Mouse (Mus musculus) stomach, embryonic 16.5 days (tissue): Measurements from ENCODE around the gene Wbp2nl. TPM values are rescaled to one million over a fixed set of nuclear protein-coding genes. Genes with fewer than 3 reads are reported as not detected.

Experiments used
- ATAC-seq: fragments of 200-750 bp; cut with Nextera tagmentation; 2 replicates; pipeline ENCODE4 v1.8.0; 2017; ENCODE audit warnings: moderate number of reproducible peaks, moderate TSS enrichment; ENCODE audit not compliant: insufficient read depth, low FRiP score
- H3K27ac ChIP-seq: fragments of 300-500 bp; sonication (generic); 2 replicates; pipeline ENCODE4 v1.5.1; 2014; ENCODE audit warnings: low read length
- H3K27me3 ChIP-seq: fragments of 300-500 bp; sonication (generic); 2 replicates; pipeline ENCODE4 v1.6.1; 2014; ENCODE audit warnings: low read length, control low read depth, mixed read lengths; ENCODE audit not compliant: control insufficient read depth, insufficient read depth
- H3K36me3 ChIP-seq: fragments of 300-500 bp; sonication (generic); 2 replicates; pipeline ENCODE4 v1.6.1; 2014; ENCODE audit warnings: low read length; ENCODE audit not compliant: control insufficient read depth, insufficient read depth
- H3K4me1 ChIP-seq: fragments of 300-500 bp; sonication (generic); 2 replicates; pipeline ENCODE4 v1.6.1; 2014; ENCODE audit warnings: low read length, control low read depth, mixed read lengths; ENCODE audit not compliant: control insufficient read depth, insufficient read depth
- H3K4me2 ChIP-seq: fragments of 300-500 bp; sonication (generic); 2 replicates; pipeline ENCODE4 v1.6.1; 2014; ENCODE audit warnings: low read depth, low read length, mixed read lengths
- H3K4me3 ChIP-seq: fragments of 300-500 bp; sonication (generic); replicated peaks from 2 replicates; pipeline ENCODE4 v1.5.1; 2014; ENCODE audit warnings: mild to moderate bottlenecking, low read length
- H3K9ac ChIP-seq: fragments of 300-500 bp; sonication (generic); 2 replicates; pipeline ENCODE4 v1.6.1; 2014; ENCODE audit warnings: low read length
- H3K9me3 ChIP-seq: fragments of 300-500 bp; sonication (generic); replicated peaks from 2 replicates; pipeline ENCODE4 v1.6.1; 2016; ENCODE audit warnings: low read length, control low read depth; ENCODE audit not compliant: control insufficient read depth
- WGBS: fragments of 180-500 bp; shearing (Covaris S2); extraction: QIAGEN DNeasy Blood & Tissue Kit; methylation state at CpG from one replicate; pipeline ENCODE4 v1.1.7; 2014; 5-methylcytosine and 5-hydroxymethylcytosine counted together
- polyA plus RNA-seq: library from polyadenylated mRNA; unstranded; fragments of >200 nt; fragmentation: Nextera tagmentation; extraction: Ambion mirVana; gene quantifications from 2 replicates; pipeline ENCODE4 v1.2.1, GENCODE M21; 2015

Gene Wbp2nl
- polyA plus RNA-seq, 1 experiment from 2014 or later = 0.09 TPM

DNA sequence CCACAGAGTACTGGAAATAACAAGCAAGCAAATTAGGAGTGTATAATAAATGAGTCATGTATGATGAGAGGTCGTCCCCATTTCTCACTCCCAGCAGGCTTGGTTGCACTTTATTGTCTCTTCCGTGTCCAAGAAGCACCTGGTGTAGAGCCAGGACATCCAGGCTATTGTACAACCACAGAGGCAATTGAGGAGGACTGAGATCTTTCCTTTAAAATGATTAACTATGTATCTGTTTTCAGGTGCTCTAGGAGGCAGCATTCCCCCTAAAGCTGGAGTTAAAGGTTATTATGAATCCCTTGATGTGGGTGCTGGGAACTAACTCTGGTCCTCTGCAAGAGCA is 50.2 kb downstream of the Wbp2nl start:
- H3K27me3 ChIP-seq = no peaks in the 10 kb centered on the region
- H3K9me3 ChIP-seq = no peaks in the 10 kb centered on the region
- H3K9ac ChIP-seq = no peak overlapping the region
- WGBS = 80% methylated on average over 2 of the region's 2 CpGs
- no peak overlapping the region for H3K4me3 ChIP-seq
- no peak for ATAC-seq
- peaks cover 27% of the 10 kb centered on the region for H3K36me3 ChIP-seq
- no peak overlapping the region for H3K4me2 ChIP-seq
- no peak overlapping the region for H3K27ac ChIP-seq
- H3K4me1 ChIP-seq = peaks cover 30% of the 10 kb centered on the region

DNA sequence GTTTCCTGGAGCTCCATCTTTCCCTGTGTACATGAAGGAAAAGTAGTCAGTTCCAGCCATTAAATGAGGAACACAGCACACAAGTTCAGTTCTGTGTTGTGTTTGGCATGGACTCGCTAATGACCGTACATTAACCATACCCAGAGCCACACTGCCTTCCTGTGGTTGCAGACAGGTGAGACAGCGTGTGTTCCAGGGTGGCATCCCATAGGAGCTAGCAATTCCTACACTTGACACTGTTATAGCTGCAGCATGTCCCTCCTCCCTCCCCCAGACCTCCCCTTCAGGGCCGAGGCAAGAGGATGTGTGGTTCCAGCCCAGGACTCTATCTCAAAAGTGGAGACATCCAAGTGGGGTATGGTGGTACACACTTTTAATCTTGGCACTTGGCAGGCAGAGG is 51.6 kb downstream of the Wbp2nl start:
- H3K9ac ChIP-seq = no peak overlapping the region
- ATAC-seq = no peak

DNA sequence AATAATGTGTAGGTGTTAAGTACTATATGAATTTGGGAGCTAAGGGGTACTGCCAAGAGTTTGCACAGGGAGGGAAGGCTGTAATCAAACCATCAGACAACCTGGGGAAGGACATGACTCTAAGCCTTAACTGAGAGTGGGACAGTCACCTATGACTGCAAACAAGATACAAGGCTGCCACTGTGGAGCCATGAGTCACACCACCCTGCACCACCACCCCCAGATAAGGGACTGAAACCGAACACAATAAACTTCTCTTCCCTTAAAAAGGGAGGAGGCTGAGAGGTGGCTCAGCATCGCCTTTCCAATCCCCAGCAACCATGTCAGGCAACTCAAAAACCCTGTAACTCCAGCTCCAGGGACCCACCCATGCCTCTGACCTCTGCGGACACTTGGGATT is 52.7 kb downstream of the Wbp2nl start:
- 62% methylated on average over 3 of the region's 3 CpGs for WGBS
- Histone ChIP-seq H3K36me3 (peaks cover 27% of the 10 kb centered on the region), H3K4me1 (peaks cover 30% of the 10 kb centered on the region), H3K27ac (peak overlapping the region; percentile 16), H3K4me3 (no peak overlapping the region), H3K9me3 (no peaks in the 10 kb centered on the region), H3K4me2 (0 out of 2 replicates have a peak overlapping the region, but pooled peaks have one; percentile 17), H3K27me3 (no peaks in the 10 kb centered on the region), H3K9ac (no peak overlapping the region)
- no peak for ATAC-seq

More for the DNA sequence above, 51.6 kb downstream of the Wbp2nl start:
- no peak overlapping the region for H3K4me2 ChIP-seq
- no peaks in the 10 kb centered on the region for H3K27me3 ChIP-seq
- H3K4me1 ChIP-seq = peaks cover 30% of the 10 kb centered on the region
- H3K4me3 ChIP-seq = no peak overlapping the region
- H3K9me3 ChIP-seq = no peaks in the 10 kb centered on the region
- H3K36me3 ChIP-seq = peaks cover 27% of the 10 kb centered on the region
- no peak overlapping the region for H3K27ac ChIP-seq
- 69% methylated on average over 4 of the region's 4 CpGs for WGBS

DNA sequence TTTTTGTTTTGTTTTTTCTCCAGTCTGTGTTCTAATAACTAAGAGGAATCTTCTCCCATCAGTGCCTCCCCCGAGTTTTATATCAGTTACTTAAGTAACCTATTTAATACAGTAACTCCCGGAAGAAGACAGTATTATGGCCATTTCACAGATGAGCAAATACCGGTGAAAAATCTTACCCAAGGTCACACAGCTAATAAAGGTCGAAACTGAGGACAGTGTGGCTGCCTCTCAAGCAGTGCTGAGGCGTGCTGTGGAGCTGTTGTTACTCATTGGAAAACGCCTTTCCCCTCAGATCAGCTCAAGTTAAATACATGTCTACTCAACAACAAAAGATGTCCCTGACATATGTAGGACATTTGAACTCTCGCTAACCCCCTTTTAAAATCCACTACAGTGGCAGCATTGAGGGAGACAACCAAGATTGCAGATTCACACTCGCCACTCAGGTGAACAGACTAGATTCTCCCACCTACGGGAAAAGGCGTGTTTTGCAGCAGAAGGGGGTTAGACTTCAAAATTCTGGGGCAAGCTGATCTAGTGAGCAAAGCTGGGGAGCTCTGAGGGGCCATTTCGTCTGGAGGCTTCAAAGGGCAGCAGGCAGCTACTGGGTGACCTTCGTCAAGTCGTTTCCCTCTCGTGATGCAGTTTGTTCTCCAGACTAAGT is 54.5 kb downstream of the Wbp2nl start:
- H3K36me3 ChIP-seq = peaks cover 22% of the 10 kb centered on the region
- H3K4me1 ChIP-seq = peaks cover 15% of the 10 kb centered on the region
- peak overlapping the region; percentile 97 for H3K9ac ChIP-seq
- H3K4me2 ChIP-seq = peak overlapping the region; percentile 83
- H3K27me3 ChIP-seq = no peaks in the 10 kb centered on the region
- WGBS = 20% methylated on average over 14 of the region's 14 CpGs
- ATAC-seq = no peak
- peak overlapping the region; percentile 99 for H3K4me3 ChIP-seq
- H3K27ac ChIP-seq = peak overlapping the region; percentile 85
- H3K9me3 ChIP-seq = no peaks in the 10 kb centered on the region

DNA sequence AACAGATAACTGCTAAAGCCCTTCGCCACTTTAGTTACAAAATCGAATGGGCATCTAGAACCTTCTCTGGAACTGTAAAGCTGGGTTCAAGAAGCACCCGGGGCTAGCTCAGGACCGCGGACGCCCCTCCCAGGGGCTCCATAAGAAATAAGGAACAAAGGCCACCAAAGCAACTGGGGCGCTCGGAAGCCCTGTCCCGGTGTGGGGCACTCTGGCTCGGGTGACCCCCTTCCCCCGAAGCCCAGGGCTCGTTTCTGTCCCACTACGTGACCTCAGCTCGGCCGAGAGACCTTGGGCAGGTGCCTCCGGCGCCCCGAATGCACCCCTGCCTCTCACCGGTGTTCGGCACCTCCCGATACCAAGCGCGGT is 55.0 kb downstream of the Wbp2nl start:
- H3K27me3 ChIP-seq = no peaks in the 10 kb centered on the region
- ATAC-seq = no peak; the same call in 1 of the 2 replicates
- 0% methylated on average over 23 of the region's 23 CpGs for WGBS
- peak overlapping the region; percentile 85 for H3K27ac ChIP-seq
- H3K9ac ChIP-seq = peak overlapping the region; percentile 97
- peaks cover 17% of the 10 kb centered on the region for H3K4me1 ChIP-seq
- peak overlapping the region; percentile 83 for H3K4me2 ChIP-seq
- H3K4me3 ChIP-seq = peak overlapping the region; percentile 99
- no peaks in the 10 kb centered on the region for H3K9me3 ChIP-seq
- peaks cover 17% of the 10 kb centered on the region for H3K36me3 ChIP-seq

DNA sequence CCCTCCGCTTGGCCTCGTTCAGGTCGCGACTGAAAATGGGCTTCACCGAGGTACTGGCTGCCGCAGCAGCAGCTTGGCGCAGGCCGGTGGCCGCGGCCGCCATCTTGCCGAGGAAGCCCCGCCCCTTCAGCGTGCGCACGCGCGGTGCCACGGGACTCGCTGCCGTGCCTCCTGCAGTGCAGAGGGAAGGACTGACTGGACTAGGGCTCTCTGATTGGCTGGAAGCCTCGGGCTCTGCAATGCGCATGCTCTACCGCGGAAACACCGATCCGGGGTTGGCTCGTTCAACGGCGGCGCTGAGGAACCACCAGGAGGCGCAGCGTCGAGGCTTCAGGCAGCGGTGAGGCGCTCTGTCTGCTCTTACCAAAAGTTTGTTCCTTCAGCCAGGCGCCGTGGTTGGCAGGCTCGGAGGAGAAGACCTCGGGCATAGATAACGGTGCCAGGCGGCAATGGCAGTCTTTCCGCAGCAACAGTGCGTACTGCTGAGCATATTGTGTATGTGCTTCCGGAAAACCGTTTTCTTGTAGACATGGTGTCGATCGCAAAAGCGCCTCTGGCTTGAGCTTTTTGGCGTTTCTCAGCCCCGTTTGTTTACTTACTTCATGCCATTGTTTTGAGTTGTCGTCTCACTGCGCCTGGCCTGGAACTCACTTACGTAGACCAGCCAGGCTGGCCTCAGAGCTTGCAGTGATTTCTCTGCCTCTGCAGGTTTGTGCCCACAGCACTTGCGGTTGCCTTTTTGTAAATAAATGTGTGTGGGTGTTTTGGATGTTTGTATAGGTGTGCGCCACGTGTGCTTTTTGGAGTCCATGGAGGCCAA is 55.6 kb downstream of the Wbp2nl start, which contains the start of gene Ndufa6:
Gene Ndufa6, minus strand, starts transcription at position 197 of the 820 bp plus-strand sequence.
- Histone ChIP-seq H3K4me2 (peak within 1 kb of the TSS; percentile 83), H3K9me3 (no peaks in the 10 kb centered on the region), H3K4me3 (peak within 1 kb of the TSS; percentile 99), H3K9ac (peak within 1 kb of the TSS; percentile 97), H3K27me3 (no peaks in the 10 kb centered on the region), H3K27ac (peak within 1 kb of the TSS; percentile 91), H3K36me3 (peaks cover 11% of the 10 kb centered on the region), H3K4me1 (peaks cover 23% of the 10 kb centered on the region)
- peak; percentile 99 for ATAC-seq
- 1% methylated on average over 57 of the region's 57 CpGs for whole genome bisulfite sequencing

DNA sequence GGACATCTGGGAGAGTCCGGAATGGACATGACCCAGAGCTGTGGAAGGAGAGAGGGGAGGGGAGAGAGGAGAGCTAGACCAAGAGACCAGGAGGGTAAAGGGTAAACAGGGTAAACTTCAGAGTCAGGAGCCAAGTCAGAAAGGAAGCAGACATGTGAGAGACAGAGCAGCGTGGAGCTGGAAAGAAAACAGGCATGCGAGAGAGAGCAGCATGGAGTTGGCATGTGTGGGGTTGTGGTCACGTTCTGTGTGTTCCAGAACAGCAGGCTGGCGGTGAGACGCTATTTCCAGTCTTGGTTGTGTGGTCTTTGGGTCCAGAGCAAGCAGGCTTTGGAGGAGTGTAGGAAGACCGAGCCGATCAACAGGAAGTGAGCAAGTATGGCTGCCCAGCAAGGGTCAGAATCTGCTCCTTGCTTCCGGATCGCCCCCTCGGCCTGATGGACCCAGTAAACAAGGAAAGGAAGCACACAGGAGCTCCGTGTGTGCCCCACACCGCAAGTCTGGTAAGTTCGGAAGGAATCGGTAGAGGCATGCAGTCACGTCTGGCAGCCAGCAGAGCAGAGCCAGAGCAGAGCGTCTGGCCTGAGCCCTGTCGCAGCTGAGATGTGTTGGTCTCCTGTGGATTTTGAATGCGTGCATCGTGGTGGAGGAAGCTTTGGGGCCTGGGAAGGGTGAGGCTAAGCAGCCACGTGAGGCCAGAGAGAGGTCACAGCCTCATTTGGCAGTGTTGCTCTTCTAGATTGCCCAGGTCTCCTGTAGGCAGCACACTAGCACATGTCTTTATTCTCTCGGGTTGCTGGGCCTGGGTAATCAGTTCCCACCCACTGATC is 59.9 kb downstream of the Wbp2nl start:
- no peaks in the 10 kb centered on the region for H3K27me3 ChIP-seq
- H3K36me3 ChIP-seq = no peaks in the 10 kb centered on the region
- H3K4me1 ChIP-seq = peaks cover 14% of the 10 kb centered on the region
- no peak for ATAC-seq
- H3K9ac ChIP-seq = peak overlapping the region; percentile 46; the same call in 1 of the 2 replicates
- no peak overlapping the region for H3K4me3 ChIP-seq
- peak overlapping the region; percentile 60 for H3K27ac ChIP-seq
- H3K4me2 ChIP-seq = no peak overlapping the region
- no peaks in the 10 kb centered on the region for H3K9me3 ChIP-seq
- 53% methylated on average over 22 of the region's 22 CpGs for WGBS

DNA sequence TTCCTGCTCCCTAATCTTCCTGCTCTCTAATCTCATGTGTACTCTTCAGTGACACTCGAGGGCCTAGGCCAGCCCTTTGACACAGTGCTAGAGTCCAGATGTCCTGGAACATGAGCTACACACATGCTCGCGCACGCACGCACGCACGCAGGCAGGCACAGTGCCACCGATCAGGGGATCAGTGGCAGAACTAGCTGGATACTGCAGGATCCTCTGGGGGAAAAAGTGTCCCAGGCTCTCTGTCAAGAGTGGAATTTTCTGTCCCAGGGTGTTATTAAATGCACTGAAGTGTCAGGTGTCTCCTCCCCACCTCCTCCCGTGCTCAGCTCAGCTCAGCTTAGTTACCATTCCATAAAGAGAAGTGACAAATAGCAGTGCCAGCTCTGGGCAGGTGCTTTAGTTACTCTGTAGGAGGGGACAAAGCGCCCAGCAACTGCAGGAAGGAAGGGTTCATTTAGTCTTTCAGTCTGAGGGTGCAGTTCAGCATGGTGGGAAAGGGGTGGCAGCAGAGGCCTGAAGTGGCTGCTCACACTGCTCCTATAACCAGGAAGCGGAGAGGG is 62.8 kb downstream of the Wbp2nl start:
- Histone ChIP-seq H3K27me3 (no peaks in the 10 kb centered on the region), H3K9ac (peak overlapping the region; percentile 6; the same call in 1 of the 2 replicates), H3K4me3 (no peak overlapping the region), H3K4me1 (peaks cover 10% of the 10 kb centered on the region), H3K36me3 (no peaks in the 10 kb centered on the region), H3K9me3 (no peaks in the 10 kb centered on the region), H3K4me2 (no peak overlapping the region), H3K27ac (peak overlapping the region; percentile 36; the same call in 1 of the 2 replicates)
- WGBS = 70% methylated on average over 11 of the region's 11 CpGs
- peak; percentile 72; the same call in 1 of the 2 replicates for ATAC-seq
